Mouse (Mus musculus) intestine, embryonic 15.5 days (tissue): ENCODE data around the gene Tardbp. TPM values are rescaled to one million over a fixed set of nuclear protein-coding genes. Genes with fewer than 3 reads are reported as not detected.

ENCODE experiments used
- ATAC-seq: fragments of 200-750 bp; cut with Nextera tagmentation; 2 replicates; pipeline ENCODE4 v1.8.0; 2017; ENCODE audit warnings: moderate TSS enrichment, moderate library complexity
- H3K27ac ChIP-seq: fragments of 300-500 bp; sonication (generic); 2 replicates; pipeline ENCODE4 v1.5.1; 2015; ENCODE audit warnings: mild to moderate bottlenecking, inconsistent platforms
- H3K27me3 ChIP-seq: fragments of 300-500 bp; sonication (generic); replicated peaks from 2 replicates; pipeline ENCODE4 v1.6.1; 2015; ENCODE audit warnings: inconsistent platforms
- H3K36me3 ChIP-seq: fragments of 300-500 bp; sonication (generic); 2 replicates; pipeline ENCODE4 v1.6.1; 2015; ENCODE audit warnings: inconsistent platforms
- H3K4me1 ChIP-seq: fragments of 300-500 bp; sonication (generic); replicated peaks from 2 replicates; pipeline ENCODE4 v1.6.1; 2015; ENCODE audit warnings: inconsistent platforms
- H3K4me2 ChIP-seq: fragments of 300-500 bp; sonication (generic); replicated peaks from 2 replicates; pipeline ENCODE4 v1.6.1; 2015; ENCODE audit warnings: mild to moderate bottlenecking, inconsistent platforms
- H3K4me3 ChIP-seq: fragments of 300-500 bp; sonication (generic); replicated peaks from 2 replicates; pipeline ENCODE4 v1.5.1; 2015; ENCODE audit warnings: inconsistent platforms
- H3K9ac ChIP-seq: fragments of 300-500 bp; sonication (generic); 2 replicates; pipeline ENCODE4 v1.6.1; 2015; ENCODE audit warnings: inconsistent platforms
- H3K9me3 ChIP-seq: fragments of 300-500 bp; sonication (generic); 2 replicates; pipeline ENCODE4 v1.6.1; 2016; ENCODE audit warnings: inconsistent platforms
- WGBS: fragments of 180-500 bp; shearing (Covaris S2); methylation state at CpG from one replicate; pipeline ENCODE4 v1.1.7; 2015; 5-methylcytosine and 5-hydroxymethylcytosine counted together
- polyA plus RNA-seq: library from polyadenylated mRNA; unstranded; fragments of >200 nt; fragmentation: Nextera tagmentation; extraction: Ambion mirVana; gene quantifications from 2 replicates; pipeline ENCODE4 v1.2.1, GENCODE M21; 2015

Gene Tardbp
- polyA plus RNA-seq, 1 experiment from 2014 or later = 318 TPM

DNA sequence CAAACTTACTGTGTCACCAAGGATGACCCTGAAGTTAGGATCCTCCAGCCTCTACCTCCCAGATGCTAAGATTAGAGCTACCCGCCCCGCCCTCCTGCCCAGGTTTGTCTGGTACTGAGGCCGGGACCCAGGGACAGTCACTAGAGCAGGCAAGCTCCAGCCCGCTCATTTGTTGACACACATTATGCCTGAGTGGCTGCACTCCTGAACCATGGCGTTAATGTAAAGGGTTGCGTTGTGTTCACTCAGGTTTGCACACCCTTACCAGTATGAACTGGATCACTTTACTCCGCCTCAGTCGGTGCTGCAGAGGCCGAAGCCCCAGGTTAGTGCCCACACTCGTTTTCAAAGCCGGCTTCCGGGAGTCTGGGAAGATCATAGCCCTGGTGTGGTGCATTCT lies 63.2 kb downstream of the Tardbp start:
- no peaks in the 10 kb centered on the region for H3K9me3 ChIP-seq
- H3K27me3 ChIP-seq = no peaks in the 10 kb centered on the region
- ATAC-seq = no peak
- no peaks in the 10 kb centered on the region for H3K4me1 ChIP-seq
- peaks cover 66% of the 10 kb centered on the region for H3K36me3 ChIP-seq
- H3K9ac ChIP-seq = no peak overlapping the region
- H3K27ac ChIP-seq = no peak overlapping the region
- WGBS = 91% methylated on average over 12 of the region's 12 CpGs
- no peak overlapping the region for H3K4me3 ChIP-seq
- H3K4me2 ChIP-seq = no peak overlapping the region

DNA sequence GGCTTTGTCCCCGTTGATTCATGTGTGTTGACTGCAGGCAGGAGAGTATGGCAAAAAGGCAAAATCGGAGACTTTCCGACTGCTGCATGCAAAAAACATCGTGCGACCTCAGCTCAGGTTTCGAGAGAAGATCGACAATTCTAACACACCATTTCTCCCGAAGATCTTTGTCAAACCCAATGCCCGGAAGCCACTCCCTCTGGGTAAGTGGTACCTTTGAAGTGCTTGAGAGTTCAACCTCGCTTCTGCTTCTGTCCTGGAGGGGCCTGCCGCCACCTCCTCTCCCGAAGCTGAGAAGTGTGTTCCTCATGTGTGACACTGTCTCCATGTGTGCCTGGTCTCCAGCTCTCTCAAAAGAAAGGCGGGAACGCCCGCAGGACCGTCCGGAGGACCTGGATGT lies 64.1 kb downstream of the Tardbp start:
- H3K27ac ChIP-seq = no peak overlapping the region
- WGBS = 95% methylated on average over 17 of the region's 17 CpGs
- peaks cover 57% of the 10 kb centered on the region for H3K36me3 ChIP-seq

More for the DNA sequence above, 64.1 kb downstream of the Tardbp start:
- no peak for ATAC-seq
- Histone ChIP-seq H3K9ac (no peak overlapping the region), H3K27me3 (no peaks in the 10 kb centered on the region), H3K9me3 (no peaks in the 10 kb centered on the region), H3K4me3 (no peak overlapping the region), H3K4me2 (no peak overlapping the region), H3K4me1 (0 out of 2 replicates have a peak, but pooled peaks cover 2% of the 10 kb centered on the region)

Other genes starting within 250 kb of the Tardbp start
- gene Ubiad1, start 182.2 kb downstream of the Tardbp start, polyA plus RNA-seq = 22.0 and 22.7 TPM in 2 replicates
- gene Mtor, start 178.4 kb downstream of the Tardbp start, polyA plus RNA-seq = 11.6 and 12.7 TPM in 2 replicates
- 0.92 and 2.0 TPM in 2 replicates for gene Angptl7, start 126.6 kb downstream of the Tardbp start, polyA plus RNA-seq
- 73.4 and 74.4 TPM in 2 replicates for gene Exosc10, start 68.6 kb downstream of the Tardbp start, polyA plus RNA-seq
- gene Srm, start 35.5 kb downstream of the Tardbp start, polyA plus RNA-seq = 207 and 224 TPM in 2 replicates
- gene Masp2, start 24.5 kb downstream of the Tardbp start, polyA plus RNA-seq = 0.33 and 0.95 TPM in 2 replicates
- not detected in 2 replicates for gene Gm572, start 16.3 kb upstream of the Tardbp start, polyA plus RNA-seq
- gene Casz1, start 177.4 kb upstream of the Tardbp start, polyA plus RNA-seq = 4.4 and 6.0 TPM in 2 replicates